Mouse (Mus musculus) heart, adult 2 months (tissue): ENCODE data around the gene Zfp629. TPM values are rescaled to one million over a fixed set of nuclear protein-coding genes. Genes with fewer than 3 reads are reported as not detected.

Source experiments
- DNase-seq, 2 experiments: peaks; one replicate each; pipeline ENCODE4 v3.0.0; 2021
- H3K27ac ChIP-seq: fragments of 200-600 bp; 2 replicates; pipeline ENCODE4 v1.8.1; 2022
- H3K27me3 ChIP-seq: fragments of 200-500 bp; 2 replicates; pipeline ENCODE4 v1.6.1; 2012; ENCODE audit warnings: mild to moderate bottlenecking, low read length, inconsistent platforms, mixed read lengths; ENCODE audit not compliant: control insufficient read depth, insufficient read depth
- H3K36me3 ChIP-seq: fragments of 200-500 bp; 2 replicates; pipeline ENCODE4 v1.6.1; 2012; ENCODE audit warnings: low read length, inconsistent platforms; ENCODE audit not compliant: control insufficient read depth, insufficient read depth
- H3K4me1 ChIP-seq: fragments of 200-500 bp; 2 replicates; pipeline ENCODE4 v1.6.1; 2011; ENCODE audit warnings: low read length; ENCODE audit not compliant: control insufficient read depth, insufficient read depth
- H3K4me3 ChIP-seq: fragments of 200-600 bp; 2 replicates; pipeline ENCODE4 v1.8.1; 2022
- H3K79me2 ChIP-seq: fragments of 200-500 bp; replicated peaks from 2 replicates; pipeline ENCODE4 v1.6.1; 2012; ENCODE audit warnings: mild to moderate bottlenecking, inconsistent platforms, low read length, moderate library complexity, mixed read lengths; ENCODE audit not compliant: control insufficient read depth, insufficient read depth
- H3K9ac ChIP-seq: fragments of 200-500 bp; 2 replicates; pipeline ENCODE4 v1.6.1; 2012; ENCODE audit warnings: low read depth, mild to moderate bottlenecking, control low read depth, inconsistent platforms, low read length, mixed read lengths
- CTCF ChIP-seq: fragments of 200-600 bp; IDR thresholded peaks from 2 replicates; pipeline ENCODE4 v1.8.1; 2022; ENCODE audit warnings: antibody characterized with exemption, mild to moderate bottlenecking, moderate library complexity
- EP300 ChIP-seq: fragments of 200-500 bp; IDR thresholded peaks from 2 replicates; pipeline ENCODE4 v1.6.1; 2011; ENCODE audit warnings: low read depth, low read length, control low read depth; ENCODE audit not compliant: insufficient read depth
- POLR2A ChIP-seq: fragments of 200-500 bp; IDR thresholded peaks from 2 replicates; pipeline ENCODE4 v1.6.1; 2011; ENCODE audit warnings: mild to moderate bottlenecking, low read depth, low read length, control low read depth; ENCODE audit not compliant: insufficient read depth
- WGBS: fragments of 180-500 bp; shearing (Covaris S2); methylation state at CpG from one replicate; pipeline ENCODE4 v1.1.7; 2018; 5-methylcytosine and 5-hydroxymethylcytosine counted together
- intact Hi-C: fragments of 180-260 bp; cut with DNase I; formaldehyde crosslinking; loops from one replicate; pipeline ENCODE4 v1.15.1; 2025
- polyA plus RNA-seq: library from polyadenylated mRNA; depleted of rRNA; stranded (reverse); fragments of >200 nt; gene quantifications from 2 replicates; pipeline ENCODE4 v1.2.3, GENCODE M21; 2012
- total RNA-seq, 2 experiments: library from RNA; stranded (reverse); gene quantifications; 2 replicates each; pipeline ENCODE4 v1.2.3; 2021

Gene Zfp629
- total and polyA plus RNA-seq, 3 experiments: 12.5 to 24.9 (median 17.7) TPM

DNA sequence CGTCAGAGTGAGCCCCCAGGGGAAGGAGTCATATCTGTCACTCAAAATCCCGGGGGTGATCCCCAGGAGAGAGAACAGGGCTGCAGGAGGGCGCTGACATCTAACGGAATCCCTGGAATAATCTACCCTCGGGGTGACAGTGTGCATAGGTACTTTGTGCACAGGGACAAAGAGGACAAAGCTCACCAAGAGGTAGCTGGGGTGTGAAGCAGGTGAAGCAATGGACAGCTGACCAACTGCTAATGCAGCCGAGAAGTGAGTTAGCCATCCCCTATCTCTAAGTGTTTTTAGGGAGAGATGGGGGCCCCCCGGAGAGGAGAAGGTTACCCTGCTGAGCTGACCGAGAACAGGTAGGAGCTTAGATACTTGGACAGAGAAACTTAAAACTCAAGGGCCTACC lies 1.5 kb downstream of the Zfp629 start:
- 22% methylated on average over 8 of the region's 8 CpGs for WGBS
- intact Hi-C loops: loop anchor here (5.0 kb wide), 1 partner anchor 267 kb away; the partner anchor contains the start of gene Zfp768
- no peak for DNase-seq

DNA sequence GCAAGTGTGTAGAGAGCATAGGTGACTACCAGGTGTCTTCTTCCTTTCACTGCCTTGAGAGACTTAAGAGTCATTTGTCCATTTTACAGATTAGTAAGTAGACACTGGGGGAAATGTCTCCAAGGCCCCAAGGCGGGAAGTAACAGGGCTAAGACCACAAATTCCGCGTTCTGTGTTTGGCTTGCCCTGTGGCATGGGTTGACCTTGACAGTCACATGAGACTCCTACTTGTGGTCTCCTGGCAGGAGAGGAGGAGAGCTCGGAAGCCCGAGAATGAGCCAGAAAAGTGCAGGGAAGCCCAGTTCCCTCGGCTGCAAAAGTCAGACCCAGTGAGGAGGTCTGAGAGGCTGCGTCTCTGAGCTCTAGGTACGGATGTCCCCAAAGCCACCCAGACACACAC lies 2.1 kb downstream of the Zfp629 start:
- 68% methylated on average over 8 of the region's 8 CpGs for WGBS
- H3K4me3 ChIP-seq: no peak overlapping the region
- H3K27ac ChIP-seq: peak overlapping the region; percentile 89; the same call in 1 of the 2 replicates
- TF ChIP-seq POLR2A (no peak; the same call in 1 of the 2 replicates), CTCF (no peak), EP300 (no peak)
- H3K4me1 ChIP-seq: peaks cover 5% of the 10 kb centered on the region
- no peaks in the 10 kb centered on the region for H3K27me3 ChIP-seq
- H3K79me2 ChIP-seq: no peaks in the 10 kb centered on the region
- no peak for DNase-seq
- H3K36me3 ChIP-seq: no peaks in the 10 kb centered on the region
- H3K9ac ChIP-seq: no peak overlapping the region
- intact Hi-C loops: loop anchor here (5.0 kb wide), 1 partner anchor 266 kb away; the partner anchor contains the start of gene Zfp768

More for the DNA sequence above, 1.5 kb downstream of the Zfp629 start:
- Histone ChIP-seq H3K4me1 (peaks cover 5% of the 10 kb centered on the region), H3K27me3 (no peaks in the 10 kb centered on the region), H3K79me2 (no peaks in the 10 kb centered on the region), H3K4me3 (peak overlapping the region; percentile 99), H3K36me3 (no peaks in the 10 kb centered on the region), H3K27ac (peak overlapping the region; percentile 89), H3K9ac (peak overlapping the region; percentile 90)
- TF ChIP-seq CTCF (no peak), POLR2A (no peak), EP300 (no peak)

DNA sequence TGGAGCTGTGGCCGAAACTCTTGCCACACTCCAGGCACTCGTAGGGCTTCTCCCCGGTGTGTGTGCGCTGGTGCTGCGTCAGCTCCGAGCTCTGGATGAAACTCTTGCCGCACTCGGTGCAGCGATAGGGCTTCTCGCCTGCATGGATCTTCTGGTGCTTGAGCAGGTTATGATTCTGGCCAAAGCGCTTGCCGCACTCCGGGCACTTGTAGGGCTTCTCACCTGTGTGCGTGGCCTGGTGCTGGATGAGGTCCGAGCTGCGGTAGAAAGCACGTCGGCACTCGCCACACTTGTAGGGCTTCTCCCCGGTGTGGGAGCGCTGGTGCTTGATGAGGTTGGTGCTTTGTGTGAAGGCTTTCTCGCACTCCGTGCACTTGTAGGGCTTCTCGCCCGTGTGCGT lies 4.0 kb downstream of the Zfp629 start:
- WGBS: 96% methylated on average over 26 of the region's 26 CpGs
- no peak overlapping the region for H3K9ac ChIP-seq
- no peak for TF ChIP-seq POLR2A
- no peak for TF ChIP-seq CTCF
- no peak for TF ChIP-seq EP300
- no peak for DNase-seq
- intact Hi-C loops: loop anchor here (5.0 kb wide), 1 partner anchor 264 kb away; the partner anchor contains the start of gene Zfp768
- H3K27ac ChIP-seq: no peak overlapping the region
- H3K27me3 ChIP-seq: no peaks in the 10 kb centered on the region
- H3K4me1 ChIP-seq: peaks cover 5% of the 10 kb centered on the region
- no peaks in the 10 kb centered on the region for H3K36me3 ChIP-seq
- no peaks in the 10 kb centered on the region for H3K79me2 ChIP-seq
- H3K4me3 ChIP-seq: no peak overlapping the region

DNA sequence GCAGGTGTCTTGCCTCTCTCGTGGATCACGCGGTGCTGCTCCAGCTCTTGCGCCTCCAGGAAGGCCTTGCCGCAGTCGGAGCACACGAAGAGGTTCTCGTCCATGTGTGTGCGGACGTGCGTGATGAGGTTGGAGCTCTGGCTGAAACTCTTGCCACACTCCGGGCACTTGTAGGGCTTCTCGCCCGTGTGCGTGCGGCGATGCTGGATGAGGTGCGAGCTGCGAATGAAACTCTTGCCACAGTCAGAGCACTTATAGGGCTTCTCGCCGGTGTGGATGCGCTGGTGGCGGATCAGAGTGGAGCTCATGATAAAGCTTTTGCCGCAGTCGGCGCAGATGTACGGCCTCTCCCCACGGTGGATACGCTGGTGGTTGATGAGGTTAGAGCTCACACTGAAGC lies 4.6 kb downstream of the Zfp629 start:
- no peak for DNase-seq
- Histone ChIP-seq H3K36me3 (no peaks in the 10 kb centered on the region), H3K9ac (no peak overlapping the region), H3K27ac (no peak overlapping the region), H3K4me3 (no peak overlapping the region), H3K27me3 (no peaks in the 10 kb centered on the region), H3K79me2 (no peaks in the 10 kb centered on the region), H3K4me1 (peaks cover 5% of the 10 kb centered on the region)
- TF ChIP-seq EP300 (no peak), CTCF (no peak), POLR2A (no peak)
- intact Hi-C loops: loop anchor here (5.0 kb wide), 1 partner anchor 264 kb away; the partner anchor contains the start of gene Zfp768
- WGBS: 98% methylated on average over 29 of the region's 29 CpGs

DNA sequence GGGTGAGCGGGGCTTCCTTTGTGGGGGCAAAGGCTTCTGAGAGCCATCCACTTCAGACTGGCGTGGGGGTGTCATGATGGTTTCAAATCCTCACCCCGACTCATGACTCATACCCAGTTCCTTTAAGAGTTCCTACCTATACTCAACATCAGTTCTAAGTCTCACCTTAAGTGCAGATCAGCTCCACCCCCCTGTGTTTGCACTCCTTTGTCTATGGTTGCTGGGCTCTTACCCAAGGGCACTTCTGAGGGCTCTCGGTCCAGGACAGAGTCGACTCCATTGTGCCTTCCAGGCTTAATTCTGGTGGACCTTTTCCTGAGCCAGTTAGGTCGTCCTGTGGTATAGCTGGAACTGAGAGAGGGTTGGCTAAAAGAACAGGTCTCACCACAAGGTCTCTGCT lies 8.4 kb downstream of the Zfp629 start:
- 74% methylated on average over 6 of the region's 6 CpGs for WGBS

DNA sequence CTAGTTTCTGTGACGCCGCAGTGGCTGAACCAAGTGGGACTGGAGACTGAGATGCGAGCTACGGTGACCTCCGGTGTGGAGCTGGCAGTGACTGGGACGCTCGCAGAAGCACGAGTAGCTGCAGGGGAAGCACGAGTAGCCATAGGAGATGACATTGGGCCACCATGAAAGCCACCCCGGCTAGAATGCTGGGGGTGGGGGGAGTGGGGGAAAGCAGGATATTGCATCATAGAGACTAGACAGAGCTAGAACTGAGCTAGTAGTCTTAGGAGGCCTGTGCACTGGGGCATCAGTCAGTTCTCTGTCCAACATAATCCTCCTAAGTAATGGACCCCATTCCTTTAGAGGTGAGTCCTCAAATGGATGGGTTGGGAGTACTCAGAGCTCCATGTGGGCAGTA lies 11.3 kb downstream of the Zfp629 start:
- Histone ChIP-seq H3K9ac (no peak overlapping the region), H3K27ac (no peak overlapping the region), H3K27me3 (no peaks in the 10 kb centered on the region), H3K36me3 (no peaks in the 10 kb centered on the region), H3K4me1 (no peaks in the 10 kb centered on the region), H3K4me3 (no peak overlapping the region), H3K79me2 (no peaks in the 10 kb centered on the region)
- no peak for TF ChIP-seq EP300
- TF ChIP-seq POLR2A: 0 out of 2 replicates have a peak, but pooled peaks have one; percentile 4
- TF ChIP-seq CTCF: no peak
- intact Hi-C loops: loop anchor here (5.0 kb wide), 1 partner anchor 43 kb away; no protein-coding TSS in a partner anchor
- DNase-seq: no peak
- 81% methylated on average over 10 of the region's 10 CpGs for whole genome bisulfite sequencing

More for the DNA sequence above, 8.4 kb downstream of the Zfp629 start:
- intact Hi-C loops: no loop called here
- Histone ChIP-seq H3K4me1 (no peaks in the 10 kb centered on the region), H3K4me3 (no peak overlapping the region), H3K9ac (no peak overlapping the region), H3K36me3 (no peaks in the 10 kb centered on the region), H3K79me2 (no peaks in the 10 kb centered on the region), H3K27ac (no peak overlapping the region), H3K27me3 (no peaks in the 10 kb centered on the region)
- no peak for TF ChIP-seq POLR2A
- TF ChIP-seq EP300: no peak
- TF ChIP-seq CTCF: no peak
- no peak for DNase-seq
